Comparison of ENCODE assay signal across 8 mouse cellular contexts in genomic region chr1:85852996-85853689, GRCm38 (mm10). TPM values are rescaled to one million over a fixed set of nuclear protein-coding genes. Genes with fewer than 3 reads are reported as not detected.
DNase-seq lines count a peak whose midpoint lies in the region; ATAC-seq and TF ChIP-seq lines count a peak whose summit lies in the region.

No protein-coding gene starts in this region.

- TF ChIP-seq EP300 in lung, postnatal 0 days (IDR thresholded peaks at IDR 0.05): no peak

- DNase-seq in NIH3T3 (ENCODE audit: low read depth): peak; percentile 87
- peak; percentile 65 for DNase-seq in cerebellum, adult 8-10 months
- peak; percentile 73 for DNase-seq in layer of hippocampus, adult 9-11 months
- peak; percentile 90 for DNase-seq in lung, postnatal 0 days (ENCODE audit: low spot score)
- DNase-seq in ovary, postnatal 14 days (ENCODE audit: low spot score): peak; percentile 63
- DNase-seq in thymus, postnatal 36 days: peak; percentile 66 to 70

- no peaks in the 10 kb centered on the region; the same call in 1 of the 2 replicates for H3K4me1 ChIP-seq in hindbrain, embryonic 12.5 days
- H3K4me1 ChIP-seq in lung, postnatal 0 days (ENCODE audit: insufficient read depth, low read depth, low read length): no peaks in the 10 kb centered on the region

- peak; percentile 100 for TF ChIP-seq CTCF in lung, postnatal 0 days (IDR thresholded peaks at IDR 0.05)

- no peaks in the 10 kb centered on the region for H3K9me3 ChIP-seq in hindbrain, embryonic 12.5 days (replicated peaks)
- no peaks in the 10 kb centered on the region for H3K9me3 ChIP-seq in lung, postnatal 0 days (ENCODE audit: low read length)

- 74% methylated on average over 2 of the region's 2 CpGs for WGBS in hindbrain, embryonic 12.5 days
- WGBS in lung, postnatal 0 days: 75% methylated on average over 2 of the region's 2 CpGs

- H3K27ac ChIP-seq in hindbrain, embryonic 12.5 days: no peak overlapping the region
- H3K27ac ChIP-seq in lung, postnatal 0 days (ENCODE audit: low read length): no peak overlapping the region

- H3K4me3 ChIP-seq in hindbrain, embryonic 12.5 days: no peak overlapping the region
- H3K4me3 ChIP-seq in lung, postnatal 0 days (ENCODE audit: low read depth, low read length): no peak overlapping the region

- H3K27me3 ChIP-seq in hindbrain, embryonic 12.5 days: no peaks in the 10 kb centered on the region
- H3K27me3 ChIP-seq in lung, postnatal 0 days (replicated peaks; ENCODE audit: insufficient read depth, low read length): no peaks in the 10 kb centered on the region

- peak; percentile 68 for ATAC-seq in frontal cortex, adult (ENCODE audit: low TSS enrichment)
- peak; percentile 74 for ATAC-seq in hindbrain, embryonic 12.5 days (ENCODE audit: low FRiP score)
- ATAC-seq in lung, postnatal 0 days: peak; percentile 81

- H3K4me2 ChIP-seq in hindbrain, embryonic 12.5 days (replicated peaks): no peak overlapping the region
- no peak overlapping the region for H3K4me2 ChIP-seq in lung, postnatal 0 days (replicated peaks; ENCODE audit: low read depth, low read length)

- H3K36me3 ChIP-seq in hindbrain, embryonic 12.5 days: peaks cover 29% of the 10 kb centered on the region
- H3K36me3 ChIP-seq in lung, postnatal 0 days (ENCODE audit: insufficient read depth, low read length): peaks cover 7% of the 10 kb centered on the region

- no peak overlapping the region for H3K9ac ChIP-seq in hindbrain, embryonic 12.5 days
- H3K9ac ChIP-seq in lung, postnatal 0 days (replicated peaks; ENCODE audit: low read depth): no peak overlapping the region

RNA-seq across cellular contexts. Expression of gene Itm2c, which starts 40.9 kb away (rescaled TPM):
- 169 and 173 TPM in 2 replicates for polyA plus RNA-seq in hindbrain, embryonic 12.5 days (2016; fragmentation: Nextera tagmentation; extraction: Ambion mirVana)
- polyA plus RNA-seq in lung, postnatal 0 days (2015; fragmentation: Nextera tagmentation; extraction: Ambion mirVana): 221 and 244 TPM in 2 replicates

RNA-seq across cellular contexts. Expression of gene Cab39, which starts 59.9 kb away (rescaled TPM):
- 75.3 and 80.6 TPM in 2 replicates for polyA plus RNA-seq in hindbrain, embryonic 12.5 days (2016; fragmentation: Nextera tagmentation; extraction: Ambion mirVana)
- polyA plus RNA-seq in lung, postnatal 0 days (2015; fragmentation: Nextera tagmentation; extraction: Ambion mirVana): 37.3 and 37.7 TPM in 2 replicates
